Mouse (Mus musculus) T-helper 2 cell (primary cell): ENCODE results near the gene Trappc6a.
"Not testable (repeated sequence)": the region's sequence is repeated elsewhere in the genome, so short reads cannot be mapped to it uniquely, and the experiment has no call there.

Experiments
- in situ Hi-C: fragments of 300-600 bp; cut with MboI, MseI; formaldehyde crosslinking; loops from one replicate; pipeline ENCODE4 v1.15.1; 2025; ENCODE audit warnings: high pct_unique_total_duplicates

Trappc6a gene

GRCm38 (mm10) chr7:19489525-19489924, 18.7 kb upstream of the Trappc6a start:
- in situ Hi-C loops, result no loop called here

GRCm38 (mm10) chr7:19491731-19492130, 16.5 kb upstream of the Trappc6a start:
- in situ Hi-C loops, result no loop called here

GRCm38 (mm10) chr7:19494751-19495474, 13.3 kb upstream of the Trappc6a start:
- in situ Hi-C loops, result no loop called here

GRCm38 (mm10) chr7:19495521-19496213, 12.5 kb upstream of the Trappc6a start:
- in situ Hi-C loops, result no loop called here

- in situ Hi-C loops, result no loop called here
Measured at GRCm38 (mm10) chr7:19496214-19496555, 12.0 kb upstream of the Trappc6a start.

- in situ Hi-C loops, result no loop called here
Measured at GRCm38 (mm10) chr7:19498326-19498725, 9.9 kb upstream of the Trappc6a start.

GRCm38 (mm10) chr7:19500420-19501363, 7.5 kb upstream of the Trappc6a start:
- in situ Hi-C loops, result no loop called here

- in situ Hi-C loops, result no loop called here
Measured at GRCm38 (mm10) chr7:19501658-19502057, 6.5 kb upstream of the Trappc6a start.

- in situ Hi-C loops, result no loop called here
Measured at GRCm38 (mm10) chr7:19503481-19504068, 4.6 kb upstream of the Trappc6a start.

GRCm38 (mm10) chr7:19506326-19506725, 1.9 kb upstream of the Trappc6a start:
- in situ Hi-C loops, result no loop called here

GRCm38 (mm10) chr7:19506969-19507611, 1.1 kb upstream of the Trappc6a start:
- in situ Hi-C loops, result no loop called here

- in situ Hi-C loops, result no loop called here
Measured at GRCm38 (mm10) chr7:19507612-19507981, 598 bp upstream of the Trappc6a start.

GRCm38 (mm10) chr7:19508924-19509568, 851 bp downstream of the Trappc6a start:
- in situ Hi-C loops, result no loop called here

GRCm38 (mm10) chr7:19509786-19510185, 1.6 kb downstream of the Trappc6a start:
- in situ Hi-C loops, result no loop called here

- in situ Hi-C loops, result not testable (repeated sequence)
Measured at GRCm38 (mm10) chr7:19511934-19512333, 3.7 kb downstream of the Trappc6a start.

- in situ Hi-C loops, result no loop called here
Measured at GRCm38 (mm10) chr7:19512353-19512752, 4.2 kb downstream of the Trappc6a start.

- in situ Hi-C loops, result loop anchor here (5.0 kb wide), 1 partner anchor 116 kb away; the partner anchor contains the start of genes Ckm and Klc3
Measured at GRCm38 (mm10) chr7:19517652-19518365, 9.6 kb downstream of the Trappc6a start, which contains the start of gene Nkpd1. TSS of gene Nkpd1 (plus strand) at chr7:19517838.

GRCm38 (mm10) chr7:19520032-19520431, 11.8 kb downstream of the Trappc6a start:
- in situ Hi-C loops, result no loop called here

- in situ Hi-C loops, result no loop called here
Measured at GRCm38 (mm10) chr7:19523017-19523756, 15.0 kb downstream of the Trappc6a start.
